Mouse (Mus musculus) G1E (cell line): Measurements from ENCODE around the gene Gdf1. TPM values are rescaled to one million over a fixed set of nuclear protein-coding genes. Genes with fewer than 3 reads are reported as not detected.

Source experiments
- ATAC-seq: 2 replicates; pipeline ENCODE4 v1.8.0; 2016; ENCODE audit warnings: mild to moderate bottlenecking; ENCODE audit not compliant: insufficient number of reproducible peaks, poor library complexity, low FRiP score, severe bottlenecking; ENCODE audit errors: extremely low read depth
- DNase-seq: peaks from one replicate; pipeline ENCODE4 v3.0.0; 2012; ENCODE audit warnings: low spot score
- H3K27me3 ChIP-seq: 2 replicates; pipeline ENCODE4 v1.6.1; 2012; ENCODE audit warnings: mild to moderate bottlenecking, low read length, inconsistent platforms; ENCODE audit not compliant: insufficient read depth
- H3K36me3 ChIP-seq: replicated peaks from 2 replicates; pipeline ENCODE3; 2012; ENCODE audit warnings: mild to moderate bottlenecking, inconsistent platforms
- H3K4me1 ChIP-seq: 2 replicates; pipeline ENCODE4 v1.6.1; 2012; ENCODE audit warnings: low read depth, low read length, inconsistent platforms, mixed read lengths; ENCODE audit not compliant: insufficient read depth
- H3K4me3 ChIP-seq: 2 replicates; pipeline ENCODE4 v1.5.1; 2012; ENCODE audit warnings: low read depth, mild to moderate bottlenecking, inconsistent platforms, low read length, moderate library complexity, mixed read lengths
- H3K9me3 ChIP-seq: replicated peaks from 2 replicates; pipeline ENCODE4 v1.6.1; 2012; ENCODE audit warnings: inconsistent platforms
- CTCF ChIP-seq: IDR thresholded peaks from 2 replicates; pipeline ENCODE4 v1.5.1; 2012; ENCODE audit warnings: low read depth, low read length, inconsistent platforms, mixed read lengths
- GATA1 ChIP-seq: IDR thresholded peaks from 2 replicates; pipeline ENCODE4 v1.6.1; 2012; ENCODE audit warnings: borderline replicate concordance, low read length, inconsistent platforms, mixed read lengths
- GATA2 ChIP-seq: IDR thresholded peaks from 2 replicates; pipeline ENCODE4 v1.6.1; 2012; ENCODE audit warnings: low read depth, low read length, inconsistent platforms, borderline replicate concordance
- POLR2AphosphoS5 ChIP-seq: IDR thresholded peaks from 2 replicates; pipeline ENCODE4 v1.6.1; 2012; ENCODE audit warnings: low read depth, low read length, inconsistent platforms; ENCODE audit not compliant: insufficient replicate concordance
- TAL1 ChIP-seq: conservative IDR thresholded peaks from 2 replicates; pipeline ENCODE4 v1.6.1; 2012; ENCODE audit warnings: low read depth, low read length, inconsistent platforms, mixed read lengths
- polyA plus RNA-seq: library from polyadenylated mRNA; stranded (reverse); fragments of >175 nt; gene quantifications from 2 replicates; pipeline ENCODE4 v1.2.3, GENCODE M21; 2012
- total RNA-seq, 2 experiments: library from RNA; stranded (forward) in 1 of 2; stranded (reverse) in 1 of 2; fragments of 200-1000 nt in 1 of 2; fragments of >200 nt in 1 of 2; fragmentation: Nextera tagmentation in 1 of 2; gene quantifications; 2 replicates each; pipeline ENCODE4 v1.2.3; 2014 to 2017

The Gdf1 gene
- total and polyA plus RNA-seq, 3 experiments, result not detected

GRCm38 (mm10) chr8:70329835-70330740 is 471 bp downstream of the Gdf1 start:
- Histone ChIP-seq H3K4me1 (peaks cover 26% of the 10 kb centered on the region), H3K36me3 (peaks cover 57% of the 10 kb centered on the region), H3K27me3 (peaks cover 2% of the 10 kb centered on the region; the same call in 1 of the 2 replicates), H3K4me3 (no peak overlapping the region; the same call in 1 of the 2 replicates), H3K9me3 (peaks cover 34% of the 10 kb centered on the region)
- ATAC-seq (no peak), DNase-seq (no peak)
- TF ChIP-seq POLR2AphosphoS5, result no peak
- no peak for TF ChIP-seq GATA2

- DNase-seq, result no peak
- Histone ChIP-seq H3K9me3 (peaks cover 34% of the 10 kb centered on the region), H3K4me3 (peak overlapping the region; percentile 35; the same call in 1 of the 2 replicates), H3K36me3 (peaks cover 64% of the 10 kb centered on the region), H3K27me3 (peaks cover 2% of the 10 kb centered on the region; the same call in 1 of the 2 replicates), H3K4me1 (peaks cover 25% of the 10 kb centered on the region)
- TF ChIP-seq TAL1 (no peak), POLR2AphosphoS5 (no peak), GATA2 (no peak), GATA1 (no peak), CTCF (no peak)
- no peak for ATAC-seq
These were observed 1.2 kb downstream of the Gdf1 start for GRCm38 (mm10) chr8:70330741-70331364.

GRCm38 (mm10) chr8:70331526-70331925 is 1.9 kb downstream of the Gdf1 start:
- no peak for DNase-seq

GRCm38 (mm10) chr8:70332070-70332877 is 2.7 kb downstream of the Gdf1 start:
- Histone ChIP-seq H3K4me3 (no peak overlapping the region), H3K9me3 (peaks cover 32% of the 10 kb centered on the region), H3K4me1 (peaks cover 25% of the 10 kb centered on the region), H3K36me3 (peaks cover 79% of the 10 kb centered on the region), H3K27me3 (peaks cover 2% of the 10 kb centered on the region; the same call in 1 of the 2 replicates)
- TF ChIP-seq GATA1, result no peak
- no peak for TF ChIP-seq POLR2AphosphoS5
- no peak for TF ChIP-seq TAL1
- TF ChIP-seq GATA2, result no peak
- TF ChIP-seq CTCF, result no peak
- no peak for DNase-seq
- no peak for ATAC-seq

More at GRCm38 (mm10) chr8:70331526-70331925, 1.9 kb downstream of the Gdf1 start:
- ATAC-seq, result no peak
- peaks cover 2% of the 10 kb centered on the region; the same call in 1 of the 2 replicates for H3K27me3 ChIP-seq
- TF ChIP-seq GATA1, result no peak
- no peak for TF ChIP-seq GATA2
- no peak for TF ChIP-seq POLR2AphosphoS5
- no peak for TF ChIP-seq CTCF
- no peak for TF ChIP-seq TAL1
- H3K4me3 ChIP-seq, result no peak overlapping the region
- peaks cover 71% of the 10 kb centered on the region for H3K36me3 ChIP-seq
- peaks cover 25% of the 10 kb centered on the region for H3K4me1 ChIP-seq
- peaks cover 34% of the 10 kb centered on the region for H3K9me3 ChIP-seq

- H3K4me1 ChIP-seq, result peaks cover 21% of the 10 kb centered on the region
- DNase-seq, result no peak
- no peak overlapping the region for H3K4me3 ChIP-seq
- peaks cover 27% of the 10 kb centered on the region for H3K9me3 ChIP-seq
- H3K27me3 ChIP-seq, result peaks cover 2% of the 10 kb centered on the region; the same call in 1 of the 2 replicates
- H3K36me3 ChIP-seq, result peaks cover 84% of the 10 kb centered on the region
- no peak for TF ChIP-seq POLR2AphosphoS5
- no peak for TF ChIP-seq GATA2
- TF ChIP-seq TAL1, result no peak
- no peak for TF ChIP-seq GATA1
- TF ChIP-seq CTCF, result no peak
- no peak for ATAC-seq
These were observed 3.2 kb downstream of the Gdf1 start for GRCm38 (mm10) chr8:70332878-70333202.

- peaks cover 25% of the 10 kb centered on the region for H3K4me1 ChIP-seq
- TF ChIP-seq POLR2AphosphoS5 (no peak), CTCF (no peak), GATA1 (no peak), GATA2 (no peak), TAL1 (no peak)
- H3K4me3 ChIP-seq, result no peak overlapping the region
- H3K27me3 ChIP-seq, result no peaks in the 10 kb centered on the region
- DNase-seq (no peak), ATAC-seq (no peak)
- no peaks in the 10 kb centered on the region for H3K9me3 ChIP-seq
- H3K36me3 ChIP-seq, result peaks cover 100% of the 10 kb centered on the region
These were observed 9.3 kb downstream of the Gdf1 start for GRCm38 (mm10) chr8:70338931-70339330.
